Mouse (Mus musculus) cerebellum, postnatal 4 days (tissue): ENCODE measurements around the gene Pcyt2.
A peak's percentile ranks its signal among the peaks of the same experiment; 100 is the strongest.

Experiments used
- DNase-seq, 2 experiments: peaks; one replicate each; pipeline ENCODE4 v3.0.0; 2022; ENCODE audit warnings: low spot score in 2 of 2, mixed read lengths in 1 of 2

Gene Pcyt2

GRCm38 (mm10) chr11:120632559-120633519, 15.1 kb upstream of the Pcyt2 start:
- DNase-seq: peak; percentile 26 to 54

GRCm38 (mm10) chr11:120631726-120632448, 14.2 kb upstream of the Pcyt2 start:
- DNase-seq: peak in 1 of 2 experiments; percentile 13

GRCm38 (mm10) chr11:120630881-120631725, 13.4 kb upstream of the Pcyt2 start:
- peak in 1 of 2 experiments; percentile 11 for DNase-seq

- DNase-seq: peak in 1 of 2 experiments; percentile 20
Measured at GRCm38 (mm10) chr11:120630401-120630871, 12.7 kb upstream of the Pcyt2 start.

- DNase-seq: peak in 1 of 2 experiments; percentile 17
Measured at GRCm38 (mm10) chr11:120629911-120630310, 12.2 kb upstream of the Pcyt2 start.

- DNase-seq: peak in 1 of 2 experiments; percentile 18
Measured at GRCm38 (mm10) chr11:120629341-120629730, 11.6 kb upstream of the Pcyt2 start.

GRCm38 (mm10) chr11:120628601-120629340, 11.0 kb upstream of the Pcyt2 start:
- peak in 1 of 2 experiments; percentile 14 for DNase-seq

GRCm38 (mm10) chr11:120627468-120628300, 9.9 kb upstream of the Pcyt2 start:
- DNase-seq: no peak

- DNase-seq: no peak
Measured at GRCm38 (mm10) chr11:120626785-120627467, 9.2 kb upstream of the Pcyt2 start.

GRCm38 (mm10) chr11:120625152-120625775, 7.5 kb upstream of the Pcyt2 start, which contains the start of gene Sirt7:
TSS of gene Sirt7 (minus strand) at chr11:120625240.
- DNase-seq: no peak

GRCm38 (mm10) chr11:120624680-120625111, 7.0 kb upstream of the Pcyt2 start:
- DNase-seq: peak; percentile 63 to 82

GRCm38 (mm10) chr11:120623961-120624679, 6.4 kb upstream of the Pcyt2 start:
- DNase-seq: peak in 1 of 2 experiments; percentile 61

- no peak for DNase-seq
Measured at GRCm38 (mm10) chr11:120622805-120623204, 5.1 kb upstream of the Pcyt2 start.

- DNase-seq: no peak
Measured at GRCm38 (mm10) chr11:120620195-120620594, 2.5 kb upstream of the Pcyt2 start.

GRCm38 (mm10) chr11:120618619-120619535, 1.1 kb upstream of the Pcyt2 start:
- no peak for DNase-seq

- DNase-seq: no peak
Measured at GRCm38 (mm10) chr11:120616617-120617294, 980 bp downstream of the Pcyt2 start.
